Mouse (Mus musculus) thymus, adult 2 months (tissue): ENCODE measurements at regions not wholly inside any gene's neighbourhood (a gene's known extent, or its start where the extent isn't known, plus 50 kb on each side); places are given as distances from the start of the nearest gene placed in this dataset.

Experiments
- DNase-seq: peaks from one replicate; pipeline ENCODE4 v3.0.0; 2021
- H3K27ac ChIP-seq: fragments of 200-500 bp; 2 replicates; pipeline ENCODE4 v1.5.1; 2012; ENCODE audit warnings: low read length, control low read depth; ENCODE audit not compliant: control insufficient read depth, insufficient read depth
- H3K27me3 ChIP-seq: fragments of 200-500 bp; 2 replicates; pipeline ENCODE4 v1.6.1; 2012; ENCODE audit warnings: mild to moderate bottlenecking, low read length, moderate library complexity, mixed read lengths; ENCODE audit not compliant: control insufficient read depth, insufficient read depth
- H3K36me3 ChIP-seq: fragments of 200-500 bp; 2 replicates; pipeline ENCODE4 v1.6.1; 2012; ENCODE audit warnings: mild to moderate bottlenecking, low read length, moderate library complexity; ENCODE audit not compliant: control insufficient read depth, insufficient read depth
- H3K4me1 ChIP-seq: fragments of 200-500 bp; replicated peaks from 2 replicates; pipeline ENCODE4 v1.6.1; 2012; ENCODE audit warnings: low read length; ENCODE audit not compliant: control insufficient read depth, insufficient read depth
- H3K4me3 ChIP-seq: fragments of 200-500 bp; 2 replicates; pipeline ENCODE4 v1.5.1; 2012; ENCODE audit warnings: mild to moderate bottlenecking, low read length, control low read depth, moderate library complexity; ENCODE audit not compliant: control insufficient read depth, insufficient read depth
- CTCF ChIP-seq: fragments of 200-500 bp; IDR thresholded peaks from 2 replicates; pipeline ENCODE4 v1.5.1; 2012; ENCODE audit warnings: mild to moderate bottlenecking, control low read depth, low read length, moderate library complexity, borderline replicate concordance; ENCODE audit not compliant: control insufficient read depth, poor library complexity, insufficient read depth; ENCODE audit errors: extremely low read depth
- POLR2A ChIP-seq: fragments of 200-500 bp; IDR thresholded peaks from 2 replicates; pipeline ENCODE4 v1.6.1; 2012; ENCODE audit warnings: mild to moderate bottlenecking, low read length, control low read depth, moderate library complexity; ENCODE audit not compliant: control insufficient read depth, poor library complexity, insufficient read depth; ENCODE audit errors: extremely low read depth
- WGBS: fragments of 180-500 bp; shearing (Covaris S2); methylation state at CpG from one replicate; pipeline ENCODE4 v1.1.7; 2018; 5-methylcytosine and 5-hydroxymethylcytosine counted together

- no peak for DNase-seq
- peak overlapping the region; percentile 96 for H3K27ac ChIP-seq
- WGBS, result 20% methylated on average over 8 of the region's 8 CpGs
- peaks cover 40% of the 10 kb centered on the region for H3K4me1 ChIP-seq
- H3K27me3 ChIP-seq, result no peaks in the 10 kb centered on the region
- TF ChIP-seq CTCF (no peak), POLR2A (no peak)
- no peaks in the 10 kb centered on the region for H3K36me3 ChIP-seq
- no peak overlapping the region; the same call in 1 of the 2 replicates for H3K4me3 ChIP-seq
Observed at GRCm38 (mm10) chr2:117418121-117418615, 75.4 kb upstream of the Rasgrp1 start.

- H3K27me3 ChIP-seq, result no peaks in the 10 kb centered on the region
- no peak overlapping the region for H3K4me3 ChIP-seq
- peaks cover 38% of the 10 kb centered on the region for H3K4me1 ChIP-seq
- no peaks in the 10 kb centered on the region for H3K36me3 ChIP-seq
- TF ChIP-seq CTCF (no peak), POLR2A (no peak)
- peak; percentile 62 for DNase-seq
- peak overlapping the region; percentile 96 for H3K27ac ChIP-seq
- WGBS, result 9% methylated on average over 3 of the region's 3 CpGs
Observed at GRCm38 (mm10) chr2:117418711-117419110, 75.9 kb upstream of the Rasgrp1 start.

- Histone ChIP-seq H3K27ac (peak overlapping the region; percentile 98), H3K4me1 (peaks cover 41% of the 10 kb centered on the region), H3K4me3 (peak overlapping the region; percentile 10; the same call in 1 of the 2 replicates), H3K36me3 (no peaks in the 10 kb centered on the region), H3K27me3 (no peaks in the 10 kb centered on the region)
- WGBS, result 5% methylated on average over 4 of the region's 4 CpGs
- peak; percentile 62 for DNase-seq
- TF ChIP-seq CTCF, result no peak
- TF ChIP-seq POLR2A, result no peak
Observed at GRCm38 (mm10) chr2:117421376-117421775, 78.6 kb upstream of the Rasgrp1 start.

GRCm38 (mm10) chr2:117422756-117423155 lies 80.0 kb upstream of the Rasgrp1 start:
- Histone ChIP-seq H3K4me3 (no peak overlapping the region), H3K27me3 (no peaks in the 10 kb centered on the region), H3K27ac (peak overlapping the region; percentile 94), H3K4me1 (peaks cover 35% of the 10 kb centered on the region), H3K36me3 (no peaks in the 10 kb centered on the region)
- peak; percentile 35 for DNase-seq
- WGBS, result 45% methylated on average over 4 of the region's 4 CpGs
- TF ChIP-seq CTCF, result no peak

- Histone ChIP-seq H3K4me1 (peaks cover 20% of the 10 kb centered on the region), H3K4me3 (no peak overlapping the region), H3K36me3 (no peaks in the 10 kb centered on the region), H3K27ac (no peak overlapping the region), H3K27me3 (no peaks in the 10 kb centered on the region)
- DNase-seq, result no peak
- WGBS, result 95% methylated on average over 9 of the region's 9 CpGs
- TF ChIP-seq POLR2A, result no peak
- no peak for TF ChIP-seq CTCF
Observed at GRCm38 (mm10) chr2:117429205-117429604, 86.4 kb upstream of the Rasgrp1 start.

- H3K27me3 ChIP-seq, result no peaks in the 10 kb centered on the region
- WGBS, result 59% methylated on average over 6 of the region's 6 CpGs
- H3K27ac ChIP-seq, result peak overlapping the region; percentile 87
- peaks cover 21% of the 10 kb centered on the region for H3K4me1 ChIP-seq
- DNase-seq, result peak; percentile 39
- TF ChIP-seq POLR2A (no peak), CTCF (no peak)
- H3K4me3 ChIP-seq, result no peak overlapping the region
- H3K36me3 ChIP-seq, result no peaks in the 10 kb centered on the region
Observed at GRCm38 (mm10) chr2:117432010-117432409, 89.2 kb upstream of the Rasgrp1 start.

- no peaks in the 10 kb centered on the region for H3K27me3 ChIP-seq
- no peak overlapping the region for H3K4me3 ChIP-seq
- H3K4me1 ChIP-seq, result peaks cover 24% of the 10 kb centered on the region
- no peaks in the 10 kb centered on the region for H3K36me3 ChIP-seq
- peak; percentile 3 for DNase-seq
- TF ChIP-seq CTCF (no peak), POLR2A (no peak)
- WGBS, result 67% methylated on average over 2 of the region's 2 CpGs
- peak overlapping the region; percentile 89 for H3K27ac ChIP-seq
Observed at GRCm38 (mm10) chr2:117432923-117433322, 90.1 kb upstream of the Rasgrp1 start.
